Mouse (Mus musculus): ENCODE measurements at regions not wholly inside any gene's neighbourhood (a gene's known extent, or its start where the extent isn't known, plus 50 kb on each side); places are given as distances from the start of the nearest gene placed in this dataset.

DNA sequence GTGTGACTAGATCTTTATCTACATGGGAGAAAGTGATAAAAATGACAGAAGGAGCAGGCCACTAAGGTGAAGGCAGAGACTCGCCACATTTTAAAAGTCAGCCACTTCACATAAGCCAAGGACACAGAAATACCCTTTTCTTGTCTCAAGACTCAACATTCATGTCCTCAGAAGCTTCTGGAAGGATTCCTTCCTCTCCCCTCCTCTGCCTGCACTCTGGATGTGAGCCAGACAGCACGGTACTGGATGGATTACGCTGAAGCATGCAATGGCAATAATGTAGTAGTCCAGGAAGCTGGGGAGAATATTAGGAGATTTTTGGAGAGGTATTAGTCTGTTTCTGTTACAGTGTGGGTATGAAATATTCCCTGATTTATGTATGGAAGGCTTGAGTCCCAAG, 100.5 kb upstream of the Zfp770 start:
- WGBS = 49% methylated on average over 3 of the region's 3 CpGs
- no peaks in the 10 kb centered on the region for H3K9me3 ChIP-seq (ENCODE audit: control insufficient read depth, low read length)

DNA sequence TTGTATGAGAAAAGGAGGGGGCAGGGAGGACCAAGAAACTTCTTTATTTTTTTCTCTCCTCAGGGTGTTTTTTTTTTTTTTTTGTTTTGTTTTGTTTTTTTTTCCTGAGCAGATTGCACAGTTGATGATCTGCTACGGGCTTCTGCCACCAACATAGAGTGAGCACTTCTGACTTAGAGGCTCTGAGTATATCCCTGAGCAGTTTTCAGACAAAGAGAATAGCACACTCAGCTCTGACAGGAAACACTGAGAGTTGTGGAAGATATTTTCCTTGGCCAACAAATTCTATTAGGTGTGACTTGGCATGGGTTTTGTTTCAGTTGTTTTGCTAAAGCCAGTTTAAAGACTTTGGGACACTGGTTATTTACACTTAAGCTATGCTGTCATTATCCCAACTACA, 93.8 kb upstream of the Zfp770 start:
- ATAC-seq (ENCODE audit: low FRiP score, low TSS enrichment) = no peak
- Histone ChIP-seq H3K27me3 (ENCODE audit: control insufficient read depth, insufficient read depth, low read length) (no peaks in the 10 kb centered on the region), H3K4me1 (ENCODE audit: control insufficient read depth, insufficient read depth, low read length) (no peaks in the 10 kb centered on the region), H3K36me3 (ENCODE audit: control insufficient read depth, insufficient read depth, low read length) (no peaks in the 10 kb centered on the region), H3K4me3 (ENCODE audit: low read length) (no peak overlapping the region), H3K9me3 (ENCODE audit: control insufficient read depth, low read length) (no peaks in the 10 kb centered on the region), H3K4me2 (replicated peaks; ENCODE audit: low read depth, low read length) (no peak overlapping the region), H3K9ac (ENCODE audit: low read depth, low read length) (no peak overlapping the region), H3K27ac (ENCODE audit: low read depth, low read length) (no peak overlapping the region)
- 40% methylated on average over 1 of the region's 1 CpGs for WGBS

More for the DNA sequence above, 100.5 kb upstream of the Zfp770 start:
- H3K27ac ChIP-seq (ENCODE audit: low read depth, low read length) = 0 out of 2 replicates have a peak overlapping the region, but pooled peaks have one; percentile 17
- 0 out of 2 replicates have a peak, but pooled peaks cover 4% of the 10 kb centered on the region for H3K4me1 ChIP-seq (ENCODE audit: control insufficient read depth, insufficient read depth, low read length)
- H3K36me3 ChIP-seq (ENCODE audit: control insufficient read depth, insufficient read depth, low read length) = no peaks in the 10 kb centered on the region
- H3K9ac ChIP-seq (ENCODE audit: low read depth, low read length) = no peak overlapping the region
- H3K4me3 ChIP-seq (ENCODE audit: low read length) = no peak overlapping the region
- ATAC-seq (ENCODE audit: low FRiP score, low TSS enrichment) = no peak; the same call in 1 of the 2 replicates
- H3K27me3 ChIP-seq (ENCODE audit: control insufficient read depth, insufficient read depth, low read length) = no peaks in the 10 kb centered on the region
- no peak overlapping the region for H3K4me2 ChIP-seq (replicated peaks; ENCODE audit: low read depth, low read length)

DNA sequence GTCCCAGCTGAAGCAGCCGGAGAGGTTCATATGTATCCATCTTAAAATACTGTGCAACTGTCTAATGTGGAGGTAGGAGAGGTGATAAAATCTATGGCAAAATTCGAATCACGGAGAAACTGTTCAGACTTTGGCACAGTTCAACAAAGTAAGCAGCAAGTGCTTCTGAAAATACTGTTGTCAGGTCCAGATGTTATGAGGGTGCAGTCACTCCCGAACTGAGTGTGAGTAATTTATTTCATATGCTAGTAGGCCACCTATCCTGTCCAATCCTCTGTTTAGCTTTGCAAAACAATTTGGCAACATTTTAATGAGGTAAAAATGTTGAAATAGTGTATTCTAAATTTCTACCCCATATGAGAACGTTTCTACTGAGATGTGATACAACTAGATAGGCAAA, 90.1 kb upstream of the Zfp770 start:
- ATAC-seq (ENCODE audit: low FRiP score, low TSS enrichment) = no peak
- WGBS = 63% methylated on average over 5 of the region's 5 CpGs
- H3K9ac ChIP-seq (ENCODE audit: low read depth, low read length) = no peak overlapping the region
- no peaks in the 10 kb centered on the region for H3K4me1 ChIP-seq (ENCODE audit: control insufficient read depth, insufficient read depth, low read length)
- H3K4me2 ChIP-seq (replicated peaks; ENCODE audit: low read depth, low read length) = no peak overlapping the region
- no peaks in the 10 kb centered on the region for H3K27me3 ChIP-seq (ENCODE audit: control insufficient read depth, insufficient read depth, low read length)
- no peak overlapping the region for H3K4me3 ChIP-seq (ENCODE audit: low read length)
- H3K27ac ChIP-seq (ENCODE audit: low read depth, low read length) = no peak overlapping the region
- H3K36me3 ChIP-seq (ENCODE audit: control insufficient read depth, insufficient read depth, low read length) = no peaks in the 10 kb centered on the region
- H3K9me3 ChIP-seq (ENCODE audit: control insufficient read depth, low read length) = no peaks in the 10 kb centered on the region

DNA sequence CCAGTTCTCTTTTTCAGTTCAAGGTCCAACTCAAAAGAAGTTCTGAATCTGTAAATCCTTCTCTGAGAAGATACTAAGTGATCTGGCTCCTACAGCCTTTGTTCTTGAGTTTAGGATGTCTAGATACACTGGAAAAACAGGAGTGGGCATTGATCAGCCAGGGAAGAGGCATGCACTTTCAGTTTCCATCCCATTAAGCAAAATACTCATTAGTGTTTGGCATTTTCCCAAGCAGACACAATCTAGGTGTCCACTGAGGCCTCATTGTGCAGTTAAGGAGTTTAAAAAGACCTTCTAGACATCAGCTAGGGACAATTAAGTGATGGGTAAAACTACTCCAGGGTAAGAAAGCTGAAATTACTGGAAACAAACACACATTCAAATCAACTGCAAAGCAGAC, 74.3 kb upstream of the Zfp770 start:
- Histone ChIP-seq H3K4me3 (ENCODE audit: low read length) (no peak overlapping the region), H3K9me3 (ENCODE audit: control insufficient read depth, low read length) (no peaks in the 10 kb centered on the region), H3K36me3 (ENCODE audit: control insufficient read depth, insufficient read depth, low read length) (no peaks in the 10 kb centered on the region), H3K27me3 (ENCODE audit: control insufficient read depth, insufficient read depth, low read length) (no peaks in the 10 kb centered on the region), H3K9ac (ENCODE audit: low read depth, low read length) (no peak overlapping the region), H3K4me2 (replicated peaks; ENCODE audit: low read depth, low read length) (no peak overlapping the region), H3K4me1 (ENCODE audit: control insufficient read depth, insufficient read depth, low read length) (no peaks in the 10 kb centered on the region), H3K27ac (ENCODE audit: low read depth, low read length) (no peak overlapping the region)
- ATAC-seq (ENCODE audit: low FRiP score, low TSS enrichment) = no peak

DNA sequence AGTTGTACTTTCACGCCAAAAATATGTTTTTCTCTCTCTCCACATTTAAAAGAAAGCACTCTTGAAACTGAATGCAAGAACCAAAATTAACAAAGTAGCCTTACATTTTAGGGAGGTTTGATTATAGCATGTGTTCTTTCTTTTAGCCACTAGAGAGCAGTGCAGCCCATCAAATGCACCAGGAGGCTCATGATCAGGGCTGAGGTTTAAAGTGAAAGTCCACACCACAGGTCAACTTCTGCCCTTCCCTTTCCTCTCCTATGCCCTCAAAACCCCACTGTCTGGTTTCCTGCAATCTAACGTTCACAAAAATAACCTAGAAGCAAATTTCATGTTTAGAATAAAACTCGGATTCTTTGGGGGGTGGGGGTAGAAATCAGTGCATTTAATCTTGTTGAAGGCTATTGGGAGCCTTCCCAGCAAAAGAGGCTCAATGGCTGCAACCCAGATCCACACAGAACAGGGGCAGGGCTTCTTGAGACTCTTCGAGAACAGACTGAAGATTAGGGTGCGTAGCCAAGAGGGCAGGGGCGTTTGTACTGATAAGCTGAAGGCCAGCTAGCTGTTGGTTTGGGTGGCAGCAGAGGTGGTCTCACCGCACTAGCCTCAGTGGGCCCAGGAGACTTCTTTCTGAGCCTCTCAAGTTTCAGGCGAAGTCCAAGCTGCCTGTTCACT, 59.3 kb upstream of the Zfp770 start:
- 36% methylated on average over 8 of the region's 8 CpGs for WGBS
- no peak overlapping the region for H3K27ac ChIP-seq (ENCODE audit: low read depth, low read length)

DNA sequence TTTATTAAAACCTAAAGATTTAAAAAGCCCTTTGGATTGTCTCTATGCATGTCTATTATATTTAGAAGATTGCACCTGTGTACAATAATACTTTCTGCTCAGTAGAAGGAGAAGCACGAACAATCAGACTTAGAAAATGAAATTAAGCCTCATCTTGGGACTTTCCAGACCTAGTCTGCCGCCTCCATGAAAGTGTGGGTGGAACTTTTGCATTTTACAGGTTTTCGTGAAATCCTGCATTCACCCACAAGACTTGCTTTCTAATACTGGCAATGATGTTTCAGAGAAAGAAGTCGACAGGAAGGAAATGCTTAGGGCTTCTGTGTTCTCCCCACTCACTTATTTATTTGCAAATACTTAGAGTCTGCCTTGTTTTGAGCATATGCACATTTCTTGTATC, 58.3 kb upstream of the Zfp770 start:
- H3K4me3 ChIP-seq (ENCODE audit: low read length) = no peak overlapping the region
- H3K4me2 ChIP-seq (replicated peaks; ENCODE audit: low read depth, low read length) = no peak overlapping the region
- no peaks in the 10 kb centered on the region for H3K36me3 ChIP-seq (ENCODE audit: control insufficient read depth, insufficient read depth, low read length)
- H3K9me3 ChIP-seq (ENCODE audit: control insufficient read depth, low read length) = no peaks in the 10 kb centered on the region
- peaks cover 4% of the 10 kb centered on the region; the same call in 1 of the 2 replicates for H3K4me1 ChIP-seq (ENCODE audit: control insufficient read depth, insufficient read depth, low read length)
- no peak for ATAC-seq (ENCODE audit: low FRiP score, low TSS enrichment)
- WGBS = 82% methylated on average over 4 of the region's 4 CpGs
- H3K9ac ChIP-seq (ENCODE audit: low read depth, low read length) = no peak overlapping the region
- H3K27ac ChIP-seq (ENCODE audit: low read depth, low read length) = no peak overlapping the region
- no peaks in the 10 kb centered on the region for H3K27me3 ChIP-seq (ENCODE audit: control insufficient read depth, insufficient read depth, low read length)

More for the DNA sequence above, 59.3 kb upstream of the Zfp770 start:
- H3K27me3 ChIP-seq (ENCODE audit: control insufficient read depth, insufficient read depth, low read length) = no peaks in the 10 kb centered on the region
- H3K4me2 ChIP-seq (replicated peaks; ENCODE audit: low read depth, low read length) = no peak overlapping the region
- no peak overlapping the region for H3K9ac ChIP-seq (ENCODE audit: low read depth, low read length)
- no peak overlapping the region for H3K4me3 ChIP-seq (ENCODE audit: low read length)
- H3K9me3 ChIP-seq (ENCODE audit: control insufficient read depth, low read length) = no peaks in the 10 kb centered on the region
- H3K36me3 ChIP-seq (ENCODE audit: control insufficient read depth, insufficient read depth, low read length) = no peaks in the 10 kb centered on the region
- peaks cover 4% of the 10 kb centered on the region; the same call in 1 of the 2 replicates for H3K4me1 ChIP-seq (ENCODE audit: control insufficient read depth, insufficient read depth, low read length)
- ATAC-seq (ENCODE audit: low FRiP score, low TSS enrichment) = peak; percentile 82
